Mouse (Mus musculus): ENCODE data around the gene Gm3336. TPM values are rescaled to one million over a fixed set of nuclear protein-coding genes. Genes with fewer than 3 reads are reported as not detected.

Gm3336 gene
- polyA plus RNA-seq, 1 experiment from 2014 or later, result not detected

DNA sequence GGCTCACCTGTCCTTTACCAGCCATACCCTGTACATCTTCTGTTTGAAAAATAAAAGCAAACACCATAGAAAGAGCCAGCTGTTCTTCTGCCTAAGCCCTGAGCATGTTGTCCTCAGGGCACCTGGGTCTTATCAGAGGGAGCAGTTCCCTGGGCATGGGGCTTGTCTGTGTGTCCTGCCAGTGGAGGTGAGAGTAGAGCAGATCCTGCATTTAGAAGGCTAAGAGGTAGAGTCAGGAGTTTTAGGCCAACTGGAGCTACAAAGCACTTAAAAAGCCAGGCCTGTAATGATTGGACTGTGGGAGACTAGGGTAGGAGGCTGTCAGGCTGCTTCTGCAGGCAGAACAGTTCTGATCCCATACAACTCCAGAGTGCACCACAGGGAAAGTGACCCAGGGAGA, 39.7 kb upstream of the Gm3336 start:
- Histone ChIP-seq H3K4me2 (ENCODE audit: low read length) (no peak overlapping the region), H3K9ac (replicated peaks; ENCODE audit: low read length) (no peak overlapping the region), H3K27me3 (ENCODE audit: control insufficient read depth, insufficient read depth, low read length) (no peaks in the 10 kb centered on the region), H3K4me1 (ENCODE audit: control insufficient read depth, insufficient read depth, low read length) (peaks cover 12% of the 10 kb centered on the region), H3K36me3 (ENCODE audit: control insufficient read depth, insufficient read depth, low read length) (peaks cover 23% of the 10 kb centered on the region), H3K9me3 (ENCODE audit: control insufficient read depth, low read length) (no peaks in the 10 kb centered on the region), H3K27ac (replicated peaks; ENCODE audit: low read depth, low read length) (no peak overlapping the region), H3K4me3 (replicated peaks; ENCODE audit: low read depth, low read length) (no peak overlapping the region)
- no peak for ATAC-seq (ENCODE audit: low FRiP score, low TSS enrichment)
- DNase-seq, result no peak

DNA sequence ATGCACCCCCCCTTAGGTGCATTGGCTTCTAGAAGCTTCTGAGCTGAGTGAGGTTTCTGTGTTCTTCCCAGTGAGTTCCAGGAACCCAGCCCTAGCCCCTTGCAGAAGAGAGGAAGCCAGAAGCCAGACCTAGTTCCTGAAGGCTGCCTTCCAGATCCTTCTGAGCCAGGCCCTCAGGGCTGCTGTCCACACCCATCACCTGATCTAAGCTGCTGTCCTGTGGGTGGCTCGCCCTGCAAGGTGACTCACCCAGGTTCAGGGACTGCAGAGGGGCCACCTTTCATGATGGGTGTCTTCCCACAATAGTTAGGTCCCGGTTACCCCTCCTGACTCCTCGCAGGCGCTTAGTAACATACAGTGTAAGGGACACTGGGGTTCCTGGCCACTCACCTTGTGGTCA, 38.9 kb upstream of the Gm3336 start:
- DNase-seq (no peak), ATAC-seq (ENCODE audit: low FRiP score, low TSS enrichment) (no peak)
- H3K4me3 ChIP-seq (replicated peaks; ENCODE audit: low read depth, low read length), result no peak overlapping the region
- no peaks in the 10 kb centered on the region for H3K9me3 ChIP-seq (ENCODE audit: control insufficient read depth, low read length)
- H3K27me3 ChIP-seq (ENCODE audit: control insufficient read depth, insufficient read depth, low read length), result no peaks in the 10 kb centered on the region
- H3K27ac ChIP-seq (replicated peaks; ENCODE audit: low read depth, low read length), result no peak overlapping the region
- 89% methylated on average over 4 of the region's 4 CpGs for WGBS
- H3K4me1 ChIP-seq (ENCODE audit: control insufficient read depth, insufficient read depth, low read length), result peaks cover 8% of the 10 kb centered on the region
- H3K4me2 ChIP-seq (ENCODE audit: low read length), result no peak overlapping the region
- H3K9ac ChIP-seq (replicated peaks; ENCODE audit: low read length), result no peak overlapping the region
- H3K36me3 ChIP-seq (ENCODE audit: control insufficient read depth, insufficient read depth, low read length), result peaks cover 23% of the 10 kb centered on the region

DNA sequence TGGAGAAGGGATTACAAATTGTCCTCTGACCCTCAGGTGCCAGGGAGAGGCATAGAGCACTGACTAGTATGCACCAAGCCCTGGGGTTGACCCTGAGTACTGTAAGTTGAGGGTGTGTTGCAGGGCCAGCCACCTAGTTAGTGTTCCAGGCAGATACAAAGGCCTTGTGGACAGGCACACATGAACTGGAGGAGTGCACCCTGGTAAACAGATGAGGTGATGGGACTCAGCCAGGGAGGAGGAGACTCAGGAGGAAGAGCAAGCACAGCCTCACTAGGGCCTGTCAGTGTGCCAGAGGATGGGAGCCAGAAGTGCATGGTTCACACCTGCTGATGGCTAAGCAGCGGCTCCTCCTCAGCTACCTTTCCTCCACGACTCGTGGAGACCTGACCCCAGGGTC, 38.3 kb upstream of the Gm3336 start:
- Histone ChIP-seq H3K4me2 (ENCODE audit: low read length) (no peak overlapping the region), H3K27ac (replicated peaks; ENCODE audit: low read depth, low read length) (no peak overlapping the region), H3K4me1 (ENCODE audit: control insufficient read depth, insufficient read depth, low read length) (0 out of 2 replicates have a peak, but pooled peaks cover 4% of the 10 kb centered on the region), H3K27me3 (ENCODE audit: control insufficient read depth, insufficient read depth, low read length) (no peaks in the 10 kb centered on the region), H3K4me3 (replicated peaks; ENCODE audit: low read depth, low read length) (no peak overlapping the region), H3K9me3 (ENCODE audit: control insufficient read depth, low read length) (no peaks in the 10 kb centered on the region), H3K36me3 (ENCODE audit: control insufficient read depth, insufficient read depth, low read length) (peaks cover 23% of the 10 kb centered on the region), H3K9ac (replicated peaks; ENCODE audit: low read length) (no peak overlapping the region)
- DNase-seq, result no peak
- 89% methylated on average over 3 of the region's 3 CpGs for WGBS
- no peak for ATAC-seq (ENCODE audit: low FRiP score, low TSS enrichment)

DNA sequence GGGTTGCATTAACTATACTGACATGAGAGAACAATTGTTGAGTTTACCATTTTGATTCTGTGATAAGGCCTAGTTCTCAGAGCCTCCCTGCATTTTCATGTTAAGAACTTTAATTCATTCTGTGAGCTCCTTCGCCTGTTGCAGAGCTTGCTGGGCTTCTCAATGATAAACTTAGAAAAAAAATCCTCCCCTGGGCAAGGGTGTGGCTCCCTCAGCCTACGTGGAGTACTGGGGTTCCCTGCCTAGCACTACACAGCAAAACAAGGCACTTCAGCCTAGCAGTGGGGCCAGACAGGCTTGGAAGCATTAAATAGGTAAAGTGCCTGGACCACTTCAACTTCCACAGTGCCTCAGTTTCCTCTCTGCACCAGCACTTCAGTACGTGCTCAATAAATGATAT, 36.9 kb upstream of the Gm3336 start:
- Histone ChIP-seq H3K27ac (replicated peaks; ENCODE audit: low read depth, low read length) (no peak overlapping the region), H3K9ac (replicated peaks; ENCODE audit: low read length) (no peak overlapping the region), H3K4me3 (replicated peaks; ENCODE audit: low read depth, low read length) (no peak overlapping the region), H3K9me3 (ENCODE audit: control insufficient read depth, low read length) (no peaks in the 10 kb centered on the region), H3K4me1 (ENCODE audit: control insufficient read depth, insufficient read depth, low read length) (0 out of 2 replicates have a peak, but pooled peaks cover 4% of the 10 kb centered on the region), H3K27me3 (ENCODE audit: control insufficient read depth, insufficient read depth, low read length) (no peaks in the 10 kb centered on the region), H3K36me3 (ENCODE audit: control insufficient read depth, insufficient read depth, low read length) (peaks cover 23% of the 10 kb centered on the region), H3K4me2 (ENCODE audit: low read length) (no peak overlapping the region)
- DNase-seq, result no peak
- WGBS, result 81% methylated on average over 3 of the region's 3 CpGs
- no peak for ATAC-seq (ENCODE audit: low FRiP score, low TSS enrichment)

DNA sequence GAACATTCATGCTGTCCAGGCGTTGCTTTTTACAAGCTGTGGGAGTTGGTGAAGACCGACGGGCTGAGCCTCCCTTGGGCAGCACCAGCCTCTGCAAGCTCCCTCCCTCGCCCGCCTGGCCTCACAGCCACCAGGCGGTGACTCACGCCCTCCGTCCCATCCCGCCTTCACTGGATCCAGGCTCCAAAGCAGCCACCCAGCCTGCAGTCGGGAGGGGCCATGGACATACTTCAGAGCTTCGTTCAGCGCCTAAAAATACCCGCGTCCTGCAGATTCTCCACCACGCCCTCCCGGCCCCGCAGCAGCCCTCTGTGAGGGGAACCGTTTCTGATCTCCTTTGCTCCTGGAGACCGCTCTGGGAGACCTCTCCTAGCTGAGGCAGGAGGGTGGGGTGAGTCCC, 36.1 kb upstream of the Gm3336 start:
- Histone ChIP-seq H3K27me3 (ENCODE audit: control insufficient read depth, insufficient read depth, low read length) (no peaks in the 10 kb centered on the region), H3K27ac (replicated peaks; ENCODE audit: low read depth, low read length) (no peak overlapping the region), H3K36me3 (ENCODE audit: control insufficient read depth, insufficient read depth, low read length) (peaks cover 23% of the 10 kb centered on the region), H3K4me2 (ENCODE audit: low read length) (no peak overlapping the region), H3K9me3 (ENCODE audit: control insufficient read depth, low read length) (no peaks in the 10 kb centered on the region), H3K9ac (replicated peaks; ENCODE audit: low read length) (0 out of 2 replicates have a peak overlapping the region, but pooled peaks have one; percentile 20), H3K4me1 (ENCODE audit: control insufficient read depth, insufficient read depth, low read length) (0 out of 2 replicates have a peak, but pooled peaks cover 4% of the 10 kb centered on the region), H3K4me3 (replicated peaks; ENCODE audit: low read depth, low read length) (no peak overlapping the region)
- no peak for ATAC-seq (ENCODE audit: low FRiP score, low TSS enrichment)
- 10% methylated on average over 19 of the region's 19 CpGs for WGBS
- no peak for DNase-seq

DNA sequence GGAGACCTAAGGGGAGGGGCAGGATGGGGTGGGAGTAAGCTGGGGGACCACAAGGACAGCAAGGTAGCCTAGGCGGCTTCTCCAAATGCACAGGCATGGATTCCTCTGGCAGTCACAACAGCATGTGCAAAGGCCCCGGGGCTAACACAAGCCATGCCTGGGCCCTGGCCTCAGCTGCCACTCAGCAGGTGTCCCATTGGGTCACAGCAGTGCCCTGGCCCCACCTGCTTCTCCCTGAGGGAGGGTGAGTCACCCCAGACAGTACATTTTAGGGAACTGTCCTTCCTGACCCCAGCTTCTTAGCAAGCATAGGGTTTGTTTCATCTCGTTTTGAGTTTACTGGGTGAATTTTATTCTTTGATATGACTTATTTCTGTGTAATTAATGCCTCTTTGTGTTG, 35.7 kb upstream of the Gm3336 start:
- WGBS, result 66% methylated on average over 3 of the region's 3 CpGs
- 0 out of 2 replicates have a peak, but pooled peaks cover 4% of the 10 kb centered on the region for H3K4me1 ChIP-seq (ENCODE audit: control insufficient read depth, insufficient read depth, low read length)
- no peak for ATAC-seq (ENCODE audit: low FRiP score, low TSS enrichment)

DNA sequence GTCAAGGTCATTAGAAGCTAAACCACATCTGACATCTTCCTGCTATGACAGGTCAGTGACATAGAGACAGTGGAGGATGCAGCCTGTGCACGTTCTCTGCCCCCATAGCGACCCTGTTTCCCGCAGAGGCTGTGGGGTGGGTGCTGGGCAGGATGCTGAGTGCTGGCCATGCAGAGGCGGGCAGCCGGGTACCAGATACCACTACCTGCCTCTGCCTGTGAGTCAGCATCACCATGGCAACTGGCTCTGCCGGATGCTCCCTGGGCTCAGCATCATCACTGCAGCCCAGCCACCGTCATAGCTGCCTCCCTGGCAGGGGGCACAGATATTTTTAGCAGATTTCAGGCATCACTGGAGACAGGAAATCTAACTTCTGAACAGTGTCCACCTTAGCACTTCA, 34.1 kb upstream of the Gm3336 start:
- ATAC-seq (ENCODE audit: low FRiP score, low TSS enrichment) (no peak), DNase-seq (peak; percentile 51)
- H3K9ac ChIP-seq (replicated peaks; ENCODE audit: low read length), result no peak overlapping the region; the same call in 1 of the 2 replicates
- H3K27ac ChIP-seq (replicated peaks; ENCODE audit: low read depth, low read length), result 0 out of 2 replicates have a peak overlapping the region, but pooled peaks have one; percentile 32
- no peaks in the 10 kb centered on the region for H3K27me3 ChIP-seq (ENCODE audit: control insufficient read depth, insufficient read depth, low read length)
- no peak overlapping the region for H3K4me2 ChIP-seq (ENCODE audit: low read length)
- H3K9me3 ChIP-seq (ENCODE audit: control insufficient read depth, low read length), result no peaks in the 10 kb centered on the region
- H3K4me3 ChIP-seq (replicated peaks; ENCODE audit: low read depth, low read length), result no peak overlapping the region
- WGBS, result 32% methylated on average over 7 of the region's 7 CpGs
- H3K36me3 ChIP-seq (ENCODE audit: control insufficient read depth, insufficient read depth, low read length), result 0 out of 2 replicates have a peak, but pooled peaks cover 3% of the 10 kb centered on the region
- H3K4me1 ChIP-seq (ENCODE audit: control insufficient read depth, insufficient read depth, low read length), result 0 out of 2 replicates have a peak, but pooled peaks cover 4% of the 10 kb centered on the region

More for the DNA sequence above, 35.7 kb upstream of the Gm3336 start:
- Histone ChIP-seq H3K36me3 (ENCODE audit: control insufficient read depth, insufficient read depth, low read length) (peaks cover 19% of the 10 kb centered on the region), H3K4me3 (replicated peaks; ENCODE audit: low read depth, low read length) (no peak overlapping the region), H3K9ac (replicated peaks; ENCODE audit: low read length) (no peak overlapping the region), H3K9me3 (ENCODE audit: control insufficient read depth, low read length) (no peaks in the 10 kb centered on the region), H3K27me3 (ENCODE audit: control insufficient read depth, insufficient read depth, low read length) (no peaks in the 10 kb centered on the region), H3K4me2 (ENCODE audit: low read length) (no peak overlapping the region), H3K27ac (replicated peaks; ENCODE audit: low read depth, low read length) (no peak overlapping the region)
- DNase-seq, result no peak

DNA sequence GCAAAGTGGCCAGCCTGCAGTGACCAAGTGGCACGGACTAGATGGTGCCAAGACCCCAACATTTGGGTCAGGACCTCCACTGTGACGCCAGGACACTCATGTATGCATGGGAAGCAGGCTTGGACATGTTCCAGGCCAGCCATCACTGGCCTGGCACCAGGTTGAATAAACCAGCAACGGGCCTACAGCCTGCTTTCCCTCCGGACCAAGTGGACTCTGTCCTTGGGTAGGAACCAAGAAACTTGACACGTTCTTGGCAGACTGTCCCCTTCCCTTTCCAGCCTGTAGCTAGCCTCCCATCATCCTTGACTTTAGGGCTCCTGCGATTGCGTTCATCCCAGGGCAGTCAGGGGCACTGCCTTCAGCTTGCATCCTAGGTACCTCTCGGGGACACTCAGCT, 30.8 kb upstream of the Gm3336 start:
- H3K36me3 ChIP-seq (ENCODE audit: control insufficient read depth, insufficient read depth, low read length), result no peaks in the 10 kb centered on the region
- WGBS, result 90% methylated on average over 8 of the region's 8 CpGs
- H3K9ac ChIP-seq (replicated peaks; ENCODE audit: low read length), result no peak overlapping the region
- no peaks in the 10 kb centered on the region for H3K9me3 ChIP-seq (ENCODE audit: control insufficient read depth, low read length)
- no peak overlapping the region for H3K4me2 ChIP-seq (ENCODE audit: low read length)
- no peak for ATAC-seq (ENCODE audit: low FRiP score, low TSS enrichment)
- DNase-seq, result no peak
- no peaks in the 10 kb centered on the region for H3K27me3 ChIP-seq (ENCODE audit: control insufficient read depth, insufficient read depth, low read length)
- no peak overlapping the region for H3K27ac ChIP-seq (replicated peaks; ENCODE audit: low read depth, low read length)
- no peak overlapping the region for H3K4me3 ChIP-seq (replicated peaks; ENCODE audit: low read depth, low read length)
- H3K4me1 ChIP-seq (ENCODE audit: control insufficient read depth, insufficient read depth, low read length), result peaks cover 15% of the 10 kb centered on the region; the same call in 1 of the 2 replicates

DNA sequence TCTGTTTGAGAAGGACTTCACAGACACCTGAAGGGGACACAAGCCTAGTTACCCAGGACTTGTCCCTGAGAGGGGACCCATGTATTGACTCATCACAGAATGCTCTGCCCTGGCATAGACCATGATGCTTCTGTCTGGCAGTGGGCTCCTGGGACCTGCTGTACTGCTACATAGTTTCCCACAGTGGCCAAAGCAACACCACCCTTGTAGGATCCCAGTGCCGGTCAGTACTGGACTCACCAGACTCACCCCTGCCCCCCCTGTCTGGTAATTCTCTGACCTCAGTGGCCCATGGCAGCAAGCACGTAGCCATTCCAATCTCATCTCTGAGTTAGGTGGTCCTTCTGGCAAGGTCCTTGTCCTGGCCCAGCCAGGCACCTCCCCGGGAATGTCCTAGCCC, 30.2 kb upstream of the Gm3336 start:
- 90% methylated on average over 3 of the region's 3 CpGs for whole genome bisulfite sequencing
- ATAC-seq (ENCODE audit: low FRiP score, low TSS enrichment) (no peak), DNase-seq (no peak)
- Histone ChIP-seq H3K4me1 (ENCODE audit: control insufficient read depth, insufficient read depth, low read length) (peaks cover 15% of the 10 kb centered on the region; the same call in 1 of the 2 replicates), H3K4me2 (ENCODE audit: low read length) (no peak overlapping the region), H3K9me3 (ENCODE audit: control insufficient read depth, low read length) (no peaks in the 10 kb centered on the region), H3K9ac (replicated peaks; ENCODE audit: low read length) (no peak overlapping the region), H3K27me3 (ENCODE audit: control insufficient read depth, insufficient read depth, low read length) (no peaks in the 10 kb centered on the region), H3K36me3 (ENCODE audit: control insufficient read depth, insufficient read depth, low read length) (no peaks in the 10 kb centered on the region), H3K4me3 (replicated peaks; ENCODE audit: low read depth, low read length) (no peak overlapping the region), H3K27ac (replicated peaks; ENCODE audit: low read depth, low read length) (no peak overlapping the region)
